Mouse (Mus musculus): Measurements from ENCODE around the gene 4833420G17Rik.
"Not testable (repeated sequence)": the region's sequence is repeated elsewhere in the genome, so short reads cannot be mapped to it uniquely, and the experiment has no call there.

Gene 4833420G17Rik

DNA sequence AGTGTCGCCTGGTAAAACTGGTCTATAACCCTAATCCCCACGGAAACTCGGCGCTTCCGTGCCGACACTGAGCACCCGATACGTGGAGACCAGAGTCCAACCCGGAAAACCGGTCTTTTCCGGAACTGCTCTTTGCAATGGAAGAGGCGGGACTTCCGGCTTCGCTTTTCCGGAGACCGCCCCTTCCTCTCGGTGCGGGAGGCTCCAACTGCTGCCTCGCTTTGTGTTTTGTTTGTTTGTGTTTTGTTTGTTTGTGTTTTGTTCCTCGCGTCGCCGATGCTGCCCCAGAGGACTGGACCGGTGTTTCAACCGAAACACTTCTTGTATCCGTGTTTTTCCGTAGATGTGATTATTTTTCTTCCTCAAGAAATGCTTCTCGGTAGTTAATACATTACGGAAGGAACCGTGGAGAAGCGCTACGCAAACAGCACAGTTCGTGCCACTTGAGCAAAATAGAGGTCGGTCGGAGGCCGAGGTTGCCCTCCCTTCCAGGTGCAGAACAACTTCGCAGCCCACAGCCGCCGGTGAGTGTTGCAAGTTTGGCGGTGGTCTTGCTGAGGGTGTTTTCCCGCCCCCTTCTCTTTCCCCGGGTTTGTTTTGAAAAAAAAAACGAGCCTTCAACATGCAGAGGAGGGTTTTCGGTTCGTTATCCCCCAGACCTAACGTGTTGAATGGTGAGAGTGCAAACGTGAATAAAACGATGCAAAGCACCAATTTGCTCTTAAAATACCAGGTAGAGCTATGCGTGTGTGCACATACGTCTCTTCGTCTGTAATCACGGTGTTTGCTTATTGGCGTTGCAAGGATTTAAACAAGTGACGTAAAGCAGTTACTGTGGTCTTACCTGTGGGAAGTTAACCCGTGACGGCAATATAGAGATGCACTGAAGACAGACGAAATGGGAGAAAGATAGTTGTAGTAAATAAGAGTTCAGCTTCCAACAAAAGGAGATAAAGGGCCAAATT lies at the start of gene 4833420G17Rik:
TSS of gene 4833420G17Rik (plus strand) at position 173 of the 965 bp plus-strand sequence.
- peak; percentile 59 to 77 for DNase-seq (ENCODE audit: low spot score in 2 of 2)

- DNase-seq (ENCODE audit: low spot score in 2 of 2): no peak
Observed at GRCm38 (mm10) chr13:119413026-119413425, 49.5 kb upstream of the 4833420G17Rik start.

- DNase-seq (ENCODE audit: low spot score in 2 of 2): no peak
Observed at GRCm38 (mm10) chr13:119418479-119418878, 44.1 kb upstream of the 4833420G17Rik start.

DNA sequence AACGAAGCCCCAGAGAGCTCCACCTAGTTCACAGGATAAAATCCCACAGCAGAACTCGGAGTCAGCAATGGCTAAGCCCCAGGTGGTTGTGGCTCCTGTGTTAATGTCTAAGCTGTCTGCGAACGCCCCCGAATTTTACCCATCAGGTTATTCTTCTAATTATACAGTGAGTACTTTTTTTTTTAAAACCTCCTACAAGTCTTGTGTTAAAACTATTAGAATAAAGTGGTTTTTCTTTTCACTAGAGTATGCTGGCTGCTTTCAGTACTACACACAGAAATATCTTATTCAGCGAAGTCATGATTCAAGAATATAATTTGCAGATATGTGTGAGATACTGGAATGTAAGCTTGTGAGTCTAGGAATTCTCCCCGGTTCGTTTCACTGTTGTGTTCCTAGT lies 32.4 kb upstream of the 4833420G17Rik start:
- no peak for DNase-seq (ENCODE audit: low spot score in 2 of 2)

GRCm38 (mm10) chr13:119432041-119432440 lies 30.5 kb upstream of the 4833420G17Rik start:
- DNase-seq (ENCODE audit: low spot score in 2 of 2): no peak

- DNase-seq (ENCODE audit: low spot score in 2 of 2): no peak
Observed at GRCm38 (mm10) chr13:119434359-119434758, 28.2 kb upstream of the 4833420G17Rik start.

- no peak for DNase-seq (ENCODE audit: low spot score in 2 of 2)
Observed at GRCm38 (mm10) chr13:119442244-119442643, 20.3 kb upstream of the 4833420G17Rik start.

DNA sequence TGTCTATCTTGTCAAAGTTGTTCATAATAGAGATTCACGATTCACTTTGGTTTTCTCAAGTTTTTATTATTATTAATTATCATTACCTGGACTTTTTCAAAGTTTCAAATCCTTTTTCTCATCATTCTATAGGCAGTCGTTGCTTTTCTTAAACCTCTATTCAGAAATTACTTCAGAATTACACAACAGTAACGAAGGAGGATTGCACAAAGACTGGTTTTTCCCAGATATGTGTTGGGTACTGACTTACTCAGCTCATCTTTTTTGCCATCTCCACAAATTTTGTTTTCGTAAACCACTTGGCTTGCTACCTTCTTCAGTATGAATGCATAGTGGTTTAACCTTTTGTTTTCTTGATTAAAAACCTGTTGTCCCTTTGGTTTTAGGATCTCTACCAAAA lies 9.0 kb upstream of the 4833420G17Rik start:
- DNase-seq (ENCODE audit: low spot score in 2 of 2): no peak

DNA sequence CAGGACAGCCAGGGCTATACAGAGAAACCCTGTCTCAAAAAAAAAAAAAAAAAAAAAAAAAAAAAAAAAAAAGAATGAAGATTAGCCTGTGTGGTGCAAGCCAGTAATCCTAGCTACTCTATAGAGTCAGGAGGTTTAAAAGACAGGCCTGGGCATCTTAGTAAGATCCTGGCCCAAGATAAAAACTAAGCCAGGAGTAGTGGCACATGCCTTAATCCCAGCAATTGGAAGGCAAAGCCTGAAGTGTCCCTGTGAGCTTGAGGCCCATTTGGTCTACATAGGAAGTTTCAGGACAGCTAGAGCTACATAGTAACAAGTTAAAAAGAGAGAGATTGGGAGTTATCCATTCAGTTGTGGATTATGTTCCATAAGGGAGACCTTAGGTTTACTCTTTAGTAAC lies 7.5 kb upstream of the 4833420G17Rik start:
- no peak for DNase-seq (ENCODE audit: low spot score in 2 of 2)

DNA sequence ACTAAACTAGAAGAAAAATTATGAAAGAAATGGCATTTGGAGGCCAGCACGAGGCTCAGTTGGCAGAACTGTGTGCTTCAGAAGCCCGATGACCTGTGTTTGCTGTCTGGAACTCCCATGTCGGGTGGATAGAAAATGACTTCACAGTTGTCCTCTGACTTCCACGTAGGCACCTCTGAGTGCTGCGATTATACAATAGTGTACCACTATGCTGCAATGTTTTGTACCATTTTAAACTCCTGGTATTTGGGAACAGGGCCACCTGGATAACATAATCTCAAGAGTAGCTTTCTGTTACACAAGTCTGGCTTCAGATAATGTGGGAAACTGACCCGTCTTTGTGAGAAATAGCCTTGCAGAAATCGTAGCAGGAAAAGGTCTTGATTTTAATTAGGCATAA lies 6.2 kb upstream of the 4833420G17Rik start:
- DNase-seq (ENCODE audit: low spot score in 2 of 2): no peak

DNA sequence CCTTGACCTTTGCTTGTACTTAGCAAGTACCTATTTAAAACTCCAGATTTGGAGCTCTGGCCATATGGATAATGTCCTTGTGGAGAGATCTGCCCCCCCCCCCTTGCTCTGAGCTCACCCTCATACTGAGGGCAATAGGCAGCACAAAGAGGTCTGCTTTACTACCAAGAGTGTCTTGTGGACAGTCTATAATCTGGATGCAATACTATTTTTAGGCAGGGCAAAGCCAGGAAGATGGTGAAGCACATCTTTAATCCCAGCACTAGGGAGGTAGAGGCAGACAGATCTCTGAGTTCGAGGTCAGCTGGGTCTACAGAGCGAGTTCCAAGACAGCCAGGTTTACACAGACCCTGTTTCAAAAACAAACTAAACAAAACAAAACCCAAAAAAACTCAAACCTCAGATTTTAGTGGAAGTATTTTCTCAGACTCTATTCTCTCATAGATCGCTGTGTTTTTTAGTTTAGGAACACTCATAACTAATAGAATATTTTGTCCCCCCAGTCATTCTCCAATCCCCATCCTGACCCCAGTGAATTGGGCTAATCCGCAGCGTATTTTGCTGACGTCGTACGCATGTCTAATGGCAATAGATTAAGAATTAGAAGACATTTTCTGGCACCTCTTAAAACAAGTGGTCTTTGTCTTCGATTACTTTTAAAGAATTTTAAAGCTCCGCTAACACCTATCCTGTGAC lies 520 bp upstream of the 4833420G17Rik start:
- DNase-seq (ENCODE audit: low spot score in 2 of 2): no peak

GRCm38 (mm10) chr13:119476631-119477030 lies 14.1 kb downstream of the 4833420G17Rik start:
- DNase-seq (ENCODE audit: low spot score in 2 of 2): no peak

GRCm38 (mm10) chr13:119477789-119478188 lies 15.2 kb downstream of the 4833420G17Rik start:
- no peak for DNase-seq (ENCODE audit: low spot score in 2 of 2)

DNA sequence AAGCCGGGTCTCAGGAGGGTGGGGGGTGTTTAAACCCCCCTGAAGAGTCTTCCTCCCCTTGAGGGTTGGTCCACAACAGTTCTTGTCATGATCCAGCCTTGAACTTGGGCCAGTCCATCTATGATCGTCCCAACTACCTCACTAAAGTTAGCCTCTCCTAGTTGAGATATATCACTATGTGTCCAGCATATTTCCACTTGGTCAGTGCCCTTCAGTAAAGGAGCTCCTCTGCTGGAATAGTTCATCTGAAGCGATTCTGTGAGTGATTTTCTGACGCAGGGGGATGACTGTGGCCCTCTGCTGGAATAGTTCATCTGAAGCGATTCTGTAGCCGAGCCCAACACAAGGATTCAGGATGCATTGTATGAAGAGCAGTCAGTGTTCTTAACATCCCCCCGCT lies 24.8 kb downstream of the 4833420G17Rik start:
- no peak for DNase-seq (ENCODE audit: low spot score in 2 of 2)

DNA sequence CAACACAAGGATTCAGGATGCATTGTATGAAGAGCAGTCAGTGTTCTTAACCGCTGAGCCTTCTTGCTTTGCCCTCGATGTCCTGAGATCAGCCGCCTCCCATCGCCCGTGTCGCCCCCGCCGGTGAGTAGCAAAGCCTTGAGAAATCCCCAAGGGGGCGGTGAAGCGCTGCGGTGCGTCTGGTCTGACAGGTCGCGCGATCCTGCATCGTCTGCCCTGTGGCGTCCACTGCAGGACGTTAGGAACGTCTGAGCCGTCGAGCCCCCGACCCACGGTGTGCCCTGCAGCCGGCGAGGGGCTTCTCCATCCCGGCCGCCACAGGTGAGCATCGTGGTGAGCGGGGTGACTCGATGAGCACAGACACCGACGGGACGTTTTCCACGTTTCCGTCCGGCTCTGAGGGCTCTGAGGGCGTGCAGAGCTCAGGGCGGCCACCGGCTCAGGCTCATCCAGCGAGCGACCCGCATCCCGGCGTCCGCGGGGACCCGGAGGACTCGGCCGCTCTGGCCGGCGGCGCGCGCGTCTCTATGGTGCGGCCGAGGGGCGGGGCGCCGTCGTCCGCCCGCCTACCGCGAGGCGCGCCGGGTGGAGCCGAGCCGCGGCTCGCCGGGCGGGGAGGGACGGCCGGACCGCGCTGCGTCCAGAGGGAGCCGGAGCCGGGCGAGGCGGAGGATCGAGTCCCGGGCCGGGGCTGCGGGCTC lies 25.5 kb downstream of the 4833420G17Rik start, which contains the start of the genes Tmem267 and 3110070M22Rik:
TSS of gene Tmem267 (plus strand) at position 160 of the 701 bp plus-strand sequence.
TSS of gene 3110070M22Rik (minus strand) at position 504 of the 701 bp plus-strand sequence.
- peak; percentile 61 to 64 for DNase-seq (ENCODE audit: low spot score in 2 of 2)

- DNase-seq (ENCODE audit: low spot score in 2 of 2): not testable (repeated sequence)
Observed at GRCm38 (mm10) chr13:119492083-119492482, 29.5 kb downstream of the 4833420G17Rik start.

- DNase-seq (ENCODE audit: low spot score in 2 of 2): not testable (repeated sequence)
Observed at GRCm38 (mm10) chr13:119494938-119495337, 32.4 kb downstream of the 4833420G17Rik start.
